Mouse (Mus musculus) regulatory T cell (primary cell): ENCODE results near the gene Med13.

Experiments
- in situ Hi-C: fragments of 300-600 bp; cut with MboI, MseI; formaldehyde crosslinking; loops from one replicate; pipeline ENCODE4 v1.15.1; 2025; ENCODE audit warnings: high pct_unique_total_duplicates

The Med13 gene

DNA sequence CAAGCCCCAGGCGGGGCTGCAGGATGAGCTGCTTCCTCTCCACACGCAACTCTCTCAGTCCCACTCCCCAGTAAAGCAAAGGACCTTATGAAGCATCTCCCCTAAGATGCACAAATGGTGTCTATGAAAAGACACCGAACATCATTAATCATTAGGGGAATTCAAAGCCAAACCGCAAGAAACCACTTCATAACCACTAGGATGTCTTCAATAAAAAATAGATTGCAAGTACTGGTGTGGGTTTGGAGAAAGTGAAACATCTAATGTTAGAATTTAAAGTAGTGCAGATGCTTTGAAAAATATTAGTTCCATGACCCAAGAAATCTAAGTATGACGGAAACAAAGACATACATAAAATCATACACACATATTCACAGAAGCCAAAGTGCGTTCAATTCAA, 65.7 kb downstream of the Med13 start:
- in situ Hi-C loops: no loop called here

DNA sequence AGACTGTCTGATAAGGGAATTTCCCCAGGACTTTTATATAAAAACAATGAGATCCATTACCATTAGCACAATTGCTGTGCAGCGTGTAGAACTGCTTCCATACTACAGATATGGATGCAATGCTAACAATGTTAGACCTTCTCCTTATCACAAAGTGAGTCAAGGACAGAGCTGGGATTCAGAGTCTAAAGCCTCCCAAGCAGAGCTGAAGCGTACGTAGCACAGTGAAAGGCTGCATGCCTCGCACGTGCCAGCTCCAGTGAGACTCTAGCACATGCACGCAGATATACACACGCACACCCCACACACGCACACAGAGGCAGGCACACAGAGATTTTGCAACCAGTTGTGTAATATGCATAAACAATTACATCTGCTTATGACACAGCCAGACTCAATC, 71.7 kb downstream of the Med13 start:
- in situ Hi-C loops: no loop called here

DNA sequence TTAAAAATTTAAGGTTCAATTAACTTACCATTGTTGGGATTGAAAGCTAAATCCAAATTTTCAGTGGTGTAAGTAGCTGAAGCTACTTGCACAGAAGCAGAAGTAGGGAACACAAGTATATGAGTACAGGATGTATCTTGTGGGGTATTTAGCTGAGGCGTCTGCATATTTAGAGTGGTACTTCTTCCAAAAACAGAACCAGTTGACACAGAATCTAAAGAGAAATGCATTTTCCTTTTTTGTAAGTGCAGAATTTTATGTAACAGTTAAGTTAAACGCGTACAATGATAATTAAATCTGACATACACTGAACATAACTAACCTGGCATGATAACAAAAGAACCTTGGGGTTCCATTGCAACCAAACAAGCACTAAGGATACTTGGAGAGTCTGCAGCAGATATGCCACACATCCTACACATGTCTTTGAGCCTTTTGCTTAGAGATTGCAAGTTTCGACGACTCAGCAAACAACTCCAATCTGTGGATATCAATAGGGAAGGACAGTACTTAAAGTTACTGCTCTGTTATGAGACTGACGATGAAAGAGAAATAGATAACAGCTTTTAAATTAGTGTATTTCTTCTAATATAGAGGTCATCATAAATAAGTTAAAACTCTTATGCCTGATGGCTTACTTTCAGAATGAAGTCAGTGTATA, 78.8 kb downstream of the Med13 start:
- in situ Hi-C loops: no loop called here

DNA sequence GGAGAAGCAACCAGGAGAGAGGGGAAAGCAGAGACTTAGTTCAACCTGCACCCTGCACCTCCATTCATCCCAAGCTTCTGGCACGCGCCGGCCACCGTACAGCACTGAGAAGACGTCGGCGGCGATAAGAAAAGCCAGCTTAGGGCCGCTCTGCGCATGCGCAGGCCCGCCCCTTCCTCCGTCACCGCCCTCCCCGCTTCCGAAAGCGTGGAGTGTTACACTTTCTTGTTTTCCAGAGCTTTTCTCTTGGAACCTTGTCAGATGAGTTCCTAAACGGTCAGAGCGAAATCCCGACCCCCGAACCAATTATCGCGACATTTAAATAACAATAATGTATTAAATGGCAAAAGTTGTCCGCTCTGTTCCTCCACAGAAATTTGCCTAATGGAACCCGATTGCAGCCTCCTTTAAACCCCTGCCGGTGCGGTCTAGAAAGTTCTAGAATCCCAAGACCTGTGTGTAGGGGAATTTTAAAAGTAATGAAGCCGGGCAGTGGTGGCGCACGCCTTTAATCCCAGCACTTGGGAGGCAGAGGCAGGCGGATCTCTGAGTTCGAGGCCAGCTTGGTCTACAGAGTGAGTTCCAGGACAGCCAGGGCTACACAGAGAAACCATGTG, 99.8 kb downstream of the Med13 start, which contains the start of gene Ints2:
Ints2 (minus strand) TSS at position 116 of the 617 bp plus-strand sequence.
- in situ Hi-C loops: no loop called here

DNA sequence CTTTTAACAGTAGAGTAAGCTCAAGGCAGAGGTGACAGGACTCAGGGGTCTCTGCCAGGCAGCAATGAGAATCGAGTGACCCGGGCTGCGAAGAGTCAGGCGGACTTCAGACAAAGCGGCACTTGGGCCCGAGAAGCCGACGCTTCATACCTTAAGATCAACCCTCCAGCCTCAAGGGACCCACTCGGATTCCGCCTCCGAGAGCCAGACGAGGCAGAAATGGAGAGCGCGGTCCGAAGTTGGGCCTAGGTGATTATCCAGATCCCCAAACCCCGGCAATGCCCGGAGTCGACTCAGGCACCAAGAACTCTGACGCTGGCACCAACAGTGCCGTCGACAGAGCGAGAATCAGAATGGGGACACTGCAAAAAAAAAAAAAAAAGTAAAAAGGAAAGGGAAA, 100.3 kb downstream of the Med13 start:
- in situ Hi-C loops: no loop called here

DNA sequence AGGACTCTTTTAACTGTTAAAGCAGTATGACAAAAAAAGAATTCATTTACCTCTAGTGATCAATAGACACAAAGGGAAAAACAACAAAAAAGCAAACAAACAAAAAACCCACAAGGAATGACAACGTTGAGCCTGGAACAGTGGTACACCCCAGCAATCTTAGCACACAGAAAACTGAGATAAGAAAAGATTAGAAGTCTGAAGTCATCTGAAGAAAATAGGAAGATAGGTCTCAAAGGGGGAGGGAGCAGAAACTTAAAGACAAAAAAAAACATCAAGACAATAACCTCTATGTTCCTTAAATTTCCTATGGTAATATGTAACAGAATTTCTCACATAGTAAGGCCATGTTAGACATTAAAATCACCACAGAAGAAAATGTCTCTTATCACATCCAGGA, 104.1 kb downstream of the Med13 start:
- in situ Hi-C loops: no loop called here

DNA sequence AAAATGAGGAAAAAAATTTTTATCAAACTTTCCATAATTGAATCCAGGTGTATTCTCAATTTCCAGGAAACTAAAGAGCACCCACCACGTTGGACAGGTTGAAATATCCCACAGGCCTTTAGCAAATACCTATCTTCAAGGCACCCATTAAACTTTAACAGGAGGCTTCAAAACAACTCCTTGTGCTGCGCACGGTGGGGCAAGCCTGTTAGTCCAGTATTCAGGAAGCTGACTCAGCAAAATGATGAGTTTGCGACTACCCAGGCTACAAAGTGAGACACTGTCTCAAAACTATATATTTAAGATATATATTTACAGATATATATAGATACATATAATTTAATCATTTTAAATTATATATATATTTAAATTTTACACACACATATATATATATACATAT, 125.0 kb downstream of the Med13 start:
- in situ Hi-C loops: no loop called here

DNA sequence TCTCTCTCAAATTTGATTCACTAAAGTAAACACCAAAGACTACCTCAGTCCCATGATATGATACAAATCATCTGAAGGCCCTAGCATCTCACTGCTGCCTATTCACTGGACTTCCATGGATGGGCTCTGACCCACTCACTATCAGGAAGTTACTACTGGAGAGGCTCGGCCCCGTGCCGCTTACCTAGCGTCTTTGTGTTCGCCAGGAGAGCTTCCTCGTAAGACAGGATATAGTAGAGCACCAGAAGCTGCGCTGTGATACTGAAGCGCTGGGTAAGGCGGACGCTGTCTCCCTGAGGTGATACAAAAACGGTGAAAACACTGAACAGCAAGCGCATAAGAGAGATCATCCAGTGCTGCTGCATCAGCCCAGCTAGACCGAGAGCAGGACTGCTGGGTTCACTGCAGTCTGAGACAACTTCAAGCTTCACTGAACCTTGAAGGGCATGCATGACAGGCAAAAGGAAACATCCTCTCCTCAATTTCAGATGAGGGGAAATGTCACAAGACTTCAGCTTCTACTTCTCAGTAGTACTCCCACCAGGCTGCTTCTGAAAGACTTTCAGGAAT, 125.5 kb downstream of the Med13 start:
- in situ Hi-C loops: no loop called here

DNA sequence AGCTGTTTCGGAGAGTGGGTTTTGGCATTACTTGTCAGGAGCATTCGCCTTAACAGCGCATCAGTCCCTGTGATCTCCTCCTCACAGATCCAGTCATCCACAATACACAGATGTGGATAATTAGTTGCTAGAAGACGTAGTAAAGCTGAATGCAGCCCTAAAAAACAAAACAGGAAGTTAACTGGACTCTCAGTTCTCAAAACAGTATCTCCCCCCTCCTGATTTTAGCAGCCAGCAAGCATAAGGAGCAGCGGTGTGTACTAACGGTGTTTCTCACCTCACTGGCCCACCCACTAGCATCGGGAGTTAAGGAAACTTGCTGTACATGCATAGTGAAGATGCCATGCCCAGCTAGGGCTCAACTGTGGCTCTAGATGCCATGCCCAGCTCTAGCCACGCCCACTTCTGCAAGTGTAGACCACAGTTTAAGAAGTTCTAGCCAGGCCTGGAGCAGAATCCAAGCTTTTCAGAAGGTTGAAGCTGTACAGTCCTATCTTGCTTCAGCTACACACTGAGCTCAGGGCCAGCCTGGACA, 130.7 kb downstream of the Med13 start:
- in situ Hi-C loops: no loop called here

DNA sequence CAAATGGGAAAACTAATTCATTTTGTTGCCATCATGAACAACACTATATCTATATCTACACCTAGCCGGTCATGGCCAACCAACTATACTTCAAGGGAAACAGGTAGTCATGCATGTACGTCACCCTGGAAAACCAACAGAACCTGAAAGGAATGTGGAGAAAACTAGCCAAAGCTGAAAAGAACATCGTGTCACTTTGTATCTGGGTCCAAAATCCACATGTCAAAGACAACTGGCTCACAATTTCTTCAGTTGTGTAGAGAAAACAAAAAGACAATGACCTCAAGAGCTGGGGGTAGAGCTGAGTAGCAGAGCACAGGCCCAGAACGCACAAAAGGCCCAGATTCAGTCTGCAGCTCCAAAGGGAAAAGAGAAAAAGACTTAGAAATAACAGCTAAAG, 131.6 kb downstream of the Med13 start:
- in situ Hi-C loops: no loop called here
